Mouse (Mus musculus): ENCODE data around the gene Gpsm3. TPM values are rescaled to one million over a fixed set of nuclear protein-coding genes. Genes with fewer than 3 reads are reported as not detected.

Gpsm3 gene
- polyA plus RNA-seq, 1 experiment from 2014 or later, result 28.5 TPM

GRCm38 (mm10) chr17:34556406-34556805, 33.2 kb upstream of the Gpsm3 start:
- DNase-seq (ENCODE audit: low spot score) (no peak), ATAC-seq (replicated peaks; ENCODE audit: low FRiP score, low read depth) (no peak)
- TF ChIP-seq CTCF (IDR thresholded peaks at IDR 0.05; ENCODE audit: low read depth), result no peak
- H3K27me3 ChIP-seq (ENCODE audit: insufficient read depth, low read length), result no peaks in the 10 kb centered on the region
- H3K4me3 ChIP-seq (replicated peaks; ENCODE audit: low read depth, low read length), result no peak overlapping the region
- H3K9ac ChIP-seq (ENCODE audit: low read depth, low read length), result no peak overlapping the region
- no peak overlapping the region for H3K27ac ChIP-seq
- H3K4me2 ChIP-seq (ENCODE audit: low read length), result no peak overlapping the region
- no peaks in the 10 kb centered on the region for H3K4me1 ChIP-seq (replicated peaks; ENCODE audit: insufficient read depth, low read length)
- H3K9me3 ChIP-seq (replicated peaks; ENCODE audit: low read length), result no peaks in the 10 kb centered on the region
- H3K36me3 ChIP-seq (ENCODE audit: insufficient read depth, low read length), result no peaks in the 10 kb centered on the region
- 84% methylated on average over 8 of the region's 8 CpGs for WGBS

- no peak for DNase-seq (ENCODE audit: low spot score)
- Histone ChIP-seq H3K27me3 (ENCODE audit: insufficient read depth, low read length) (no peaks in the 10 kb centered on the region), H3K36me3 (ENCODE audit: insufficient read depth, low read length) (no peaks in the 10 kb centered on the region), H3K27ac (no peak overlapping the region), H3K9ac (ENCODE audit: low read depth, low read length) (no peak overlapping the region), H3K4me2 (ENCODE audit: low read length) (no peak overlapping the region), H3K4me3 (replicated peaks; ENCODE audit: low read depth, low read length) (no peak overlapping the region), H3K4me1 (replicated peaks; ENCODE audit: insufficient read depth, low read length) (no peaks in the 10 kb centered on the region), H3K9me3 (replicated peaks; ENCODE audit: low read length) (no peaks in the 10 kb centered on the region)
- no peak for ATAC-seq (replicated peaks; ENCODE audit: low FRiP score, low read depth)
- TF ChIP-seq CTCF (IDR thresholded peaks at IDR 0.05; ENCODE audit: low read depth), result no peak
- WGBS, result 36% methylated on average over 11 of the region's 11 CpGs
Measured at GRCm38 (mm10) chr17:34557411-34557810, 32.2 kb upstream of the Gpsm3 start.

GRCm38 (mm10) chr17:34559116-34559515, 30.5 kb upstream of the Gpsm3 start:
- ATAC-seq (replicated peaks; ENCODE audit: low FRiP score, low read depth), result no peak

GRCm38 (mm10) chr17:34559895-34560294, 29.7 kb upstream of the Gpsm3 start:
- no peaks in the 10 kb centered on the region for H3K36me3 ChIP-seq (ENCODE audit: insufficient read depth, low read length)
- H3K4me2 ChIP-seq (ENCODE audit: low read length), result no peak overlapping the region
- 25% methylated on average over 15 of the region's 15 CpGs for WGBS
- no peak for DNase-seq (ENCODE audit: low spot score)
- peaks cover 8% of the 10 kb centered on the region for H3K4me1 ChIP-seq (replicated peaks; ENCODE audit: insufficient read depth, low read length)
- H3K9me3 ChIP-seq (replicated peaks; ENCODE audit: low read length), result no peaks in the 10 kb centered on the region
- H3K27me3 ChIP-seq (ENCODE audit: insufficient read depth, low read length), result no peaks in the 10 kb centered on the region
- H3K4me3 ChIP-seq (replicated peaks; ENCODE audit: low read depth, low read length), result no peak overlapping the region
- H3K27ac ChIP-seq, result no peak overlapping the region
- no peak overlapping the region for H3K9ac ChIP-seq (ENCODE audit: low read depth, low read length)
- peak; percentile 35; the same call in 1 of the 2 replicates for TF ChIP-seq CTCF (IDR thresholded peaks at IDR 0.05; ENCODE audit: low read depth)
- no peak for ATAC-seq (replicated peaks; ENCODE audit: low FRiP score, low read depth)

More at GRCm38 (mm10) chr17:34559116-34559515, 30.5 kb upstream of the Gpsm3 start:
- no peak overlapping the region for H3K4me2 ChIP-seq (ENCODE audit: low read length)
- no peaks in the 10 kb centered on the region for H3K27me3 ChIP-seq (ENCODE audit: insufficient read depth, low read length)
- TF ChIP-seq CTCF (IDR thresholded peaks at IDR 0.05; ENCODE audit: low read depth), result no peak
- no peaks in the 10 kb centered on the region for H3K9me3 ChIP-seq (replicated peaks; ENCODE audit: low read length)
- H3K4me1 ChIP-seq (replicated peaks; ENCODE audit: insufficient read depth, low read length), result peaks cover 3% of the 10 kb centered on the region; the same call in 1 of the 2 replicates
- no peak overlapping the region for H3K4me3 ChIP-seq (replicated peaks; ENCODE audit: low read depth, low read length)
- DNase-seq (ENCODE audit: low spot score), result no peak
- H3K9ac ChIP-seq (ENCODE audit: low read depth, low read length), result no peak overlapping the region
- H3K27ac ChIP-seq, result no peak overlapping the region
- WGBS, result 80% methylated on average over 7 of the region's 7 CpGs
- H3K36me3 ChIP-seq (ENCODE audit: insufficient read depth, low read length), result no peaks in the 10 kb centered on the region

GRCm38 (mm10) chr17:34560438-34560837, 29.2 kb upstream of the Gpsm3 start:
- WGBS, result 95% methylated on average over 6 of the region's 6 CpGs
- no peaks in the 10 kb centered on the region for H3K36me3 ChIP-seq (ENCODE audit: insufficient read depth, low read length)
- no peak overlapping the region for H3K9ac ChIP-seq (ENCODE audit: low read depth, low read length)
- DNase-seq (ENCODE audit: low spot score) (no peak), ATAC-seq (replicated peaks; ENCODE audit: low FRiP score, low read depth) (no peak)
- no peak overlapping the region for H3K4me3 ChIP-seq (replicated peaks; ENCODE audit: low read depth, low read length)
- TF ChIP-seq CTCF (IDR thresholded peaks at IDR 0.05; ENCODE audit: low read depth), result no peak
- peaks cover 13% of the 10 kb centered on the region for H3K4me1 ChIP-seq (replicated peaks; ENCODE audit: insufficient read depth, low read length)
- no peaks in the 10 kb centered on the region for H3K9me3 ChIP-seq (replicated peaks; ENCODE audit: low read length)
- H3K4me2 ChIP-seq (ENCODE audit: low read length), result no peak overlapping the region
- no peak overlapping the region for H3K27ac ChIP-seq
- no peaks in the 10 kb centered on the region for H3K27me3 ChIP-seq (ENCODE audit: insufficient read depth, low read length)

- peak overlapping the region; percentile 15 for H3K4me2 ChIP-seq (ENCODE audit: low read length)
- ATAC-seq (replicated peaks; ENCODE audit: low FRiP score, low read depth), result no peak
Measured at GRCm38 (mm10) chr17:34561200-34561599, 28.4 kb upstream of the Gpsm3 start.

GRCm38 (mm10) chr17:34562595-34562994, 27.0 kb upstream of the Gpsm3 start:
- no peak overlapping the region for H3K4me3 ChIP-seq (replicated peaks; ENCODE audit: low read depth, low read length)
- no peak overlapping the region for H3K27ac ChIP-seq
- no peaks in the 10 kb centered on the region for H3K27me3 ChIP-seq (ENCODE audit: insufficient read depth, low read length)
- H3K9ac ChIP-seq (ENCODE audit: low read depth, low read length), result no peak overlapping the region
- no peaks in the 10 kb centered on the region for H3K36me3 ChIP-seq (ENCODE audit: insufficient read depth, low read length)
- no peak for TF ChIP-seq CTCF (IDR thresholded peaks at IDR 0.05; ENCODE audit: low read depth)
- DNase-seq (ENCODE audit: low spot score) (no peak), ATAC-seq (replicated peaks; ENCODE audit: low FRiP score, low read depth) (no peak)
- no peaks in the 10 kb centered on the region for H3K9me3 ChIP-seq (replicated peaks; ENCODE audit: low read length)
- peaks cover 14% of the 10 kb centered on the region for H3K4me1 ChIP-seq (replicated peaks; ENCODE audit: insufficient read depth, low read length)
- H3K4me2 ChIP-seq (ENCODE audit: low read length), result no peak overlapping the region
- WGBS, result 61% methylated on average over 3 of the region's 3 CpGs

More at GRCm38 (mm10) chr17:34561200-34561599, 28.4 kb upstream of the Gpsm3 start:
- DNase-seq (ENCODE audit: low spot score), result no peak
- Histone ChIP-seq H3K4me1 (replicated peaks; ENCODE audit: insufficient read depth, low read length) (peaks cover 14% of the 10 kb centered on the region), H3K27ac (peak overlapping the region; percentile 48; the same call in 1 of the 2 replicates), H3K4me3 (replicated peaks; ENCODE audit: low read depth, low read length) (no peak overlapping the region), H3K9me3 (replicated peaks; ENCODE audit: low read length) (no peaks in the 10 kb centered on the region), H3K36me3 (ENCODE audit: insufficient read depth, low read length) (no peaks in the 10 kb centered on the region), H3K27me3 (ENCODE audit: insufficient read depth, low read length) (no peaks in the 10 kb centered on the region), H3K9ac (ENCODE audit: low read depth, low read length) (no peak overlapping the region)
- WGBS, result 48% methylated on average over 8 of the region's 8 CpGs
- TF ChIP-seq CTCF (IDR thresholded peaks at IDR 0.05; ENCODE audit: low read depth), result no peak
